Mouse (Mus musculus) ES-Bruce4 (cell line): ENCODE measurements at regions not wholly inside any gene's neighbourhood (a gene's known extent, or its start where the extent isn't known, plus 50 kb on each side); places are given as distances from the start of the nearest gene placed in this dataset.

ENCODE experiments used
- H3K27ac ChIP-seq: 2 replicates; pipeline ENCODE4 v1.5.1; 2012; ENCODE audit warnings: low read length, inconsistent platforms; ENCODE audit not compliant: insufficient read depth
- H3K27me3 ChIP-seq: 2 replicates; pipeline ENCODE4 v1.6.1; 2012; ENCODE audit warnings: mild to moderate bottlenecking, low read length, inconsistent platforms; ENCODE audit not compliant: control insufficient read depth, poor library complexity, insufficient read depth, severe bottlenecking
- H3K36me3 ChIP-seq: 2 replicates; pipeline ENCODE4 v1.6.1; 2012; ENCODE audit warnings: inconsistent platforms, mild to moderate bottlenecking, low read length, moderate library complexity; ENCODE audit not compliant: control insufficient read depth, poor library complexity, insufficient read depth, severe bottlenecking
- H3K4me1 ChIP-seq: one replicate; pipeline ENCODE4 v1.8.1; 2011; ENCODE audit warnings: low read length; ENCODE audit not compliant: control insufficient read depth, insufficient read depth
- H3K4me3 ChIP-seq: 2 replicates; pipeline ENCODE4 v1.5.1; 2011; ENCODE audit warnings: low read depth, mild to moderate bottlenecking, low read length
- H3K9ac ChIP-seq: 2 replicates; pipeline ENCODE4 v1.6.1; 2012; ENCODE audit warnings: low read depth, mild to moderate bottlenecking, inconsistent platforms; ENCODE audit not compliant: poor library complexity, severe bottlenecking
- H3K9me3 ChIP-seq: replicated peaks from 2 replicates; pipeline ENCODE4 v1.6.1; 2012; ENCODE audit warnings: mild to moderate bottlenecking, low read length, inconsistent platforms; ENCODE audit not compliant: control insufficient read depth, poor library complexity, insufficient read depth, severe bottlenecking
- CTCF ChIP-seq: IDR thresholded peaks from one replicate; pipeline ENCODE4 v1.8.1; 2011; ENCODE audit warnings: low read depth, low read length
- EP300 ChIP-seq: IDR thresholded peaks from 2 replicates; pipeline ENCODE4 v1.6.1; 2011; ENCODE audit warnings: low read depth, low read length; ENCODE audit not compliant: insufficient read depth
- POLR2A ChIP-seq: IDR thresholded peaks from one replicate; pipeline ENCODE4 v1.8.1; 2011; ENCODE audit warnings: low read length; ENCODE audit not compliant: insufficient read depth

DNA sequence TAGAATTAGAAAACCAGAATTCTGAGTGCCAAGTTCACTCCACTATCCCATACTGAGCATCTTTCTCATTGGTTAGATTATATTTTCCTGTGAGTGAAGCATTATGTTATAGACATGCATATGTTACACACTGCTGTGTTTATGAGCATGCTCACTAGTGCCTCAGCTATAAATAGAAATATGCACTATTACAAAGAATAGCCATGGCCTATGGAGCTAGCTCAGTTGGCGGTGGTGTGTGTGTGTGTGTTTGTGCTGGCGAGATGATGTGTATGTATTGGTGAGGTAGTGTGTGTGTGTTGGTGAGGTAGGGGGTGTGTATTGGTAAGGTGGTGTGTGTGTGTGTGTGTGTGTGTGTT lies 106.2 kb downstream of the Sec31a start:
- no peak overlapping the region for H3K4me3 ChIP-seq
- TF ChIP-seq CTCF, result no peak
- no peak for TF ChIP-seq POLR2A
- no peak for TF ChIP-seq EP300
- H3K27ac ChIP-seq, result no peak overlapping the region

GRCm38 (mm10) chr5:100309071-100309806 lies 106.8 kb downstream of the Sec31a start:
- Histone ChIP-seq H3K27me3 (no peaks in the 10 kb centered on the region), H3K4me3 (no peak overlapping the region), H3K36me3 (no peaks in the 10 kb centered on the region), H3K4me1 (no peaks in the 10 kb centered on the region), H3K9ac (no peak overlapping the region), H3K9me3 (no peaks in the 10 kb centered on the region), H3K27ac (no peak overlapping the region)
- TF ChIP-seq CTCF, result no peak
- no peak for TF ChIP-seq EP300
- TF ChIP-seq POLR2A, result no peak

More for the DNA sequence above, 106.2 kb downstream of the Sec31a start:
- no peaks in the 10 kb centered on the region for H3K36me3 ChIP-seq
- no peaks in the 10 kb centered on the region for H3K9me3 ChIP-seq
- no peak overlapping the region for H3K9ac ChIP-seq
- H3K27me3 ChIP-seq, result no peaks in the 10 kb centered on the region
- no peaks in the 10 kb centered on the region for H3K4me1 ChIP-seq

GRCm38 (mm10) chr5:100304403-100304802 lies 111.6 kb downstream of the Sec31a start:
- Histone ChIP-seq H3K9me3 (no peaks in the 10 kb centered on the region), H3K9ac (no peak overlapping the region), H3K36me3 (no peaks in the 10 kb centered on the region), H3K4me1 (no peaks in the 10 kb centered on the region), H3K27me3 (no peaks in the 10 kb centered on the region), H3K27ac (no peak overlapping the region), H3K4me3 (no peak overlapping the region)
- no peak for TF ChIP-seq EP300
- no peak for TF ChIP-seq POLR2A
- TF ChIP-seq CTCF, result no peak

DNA sequence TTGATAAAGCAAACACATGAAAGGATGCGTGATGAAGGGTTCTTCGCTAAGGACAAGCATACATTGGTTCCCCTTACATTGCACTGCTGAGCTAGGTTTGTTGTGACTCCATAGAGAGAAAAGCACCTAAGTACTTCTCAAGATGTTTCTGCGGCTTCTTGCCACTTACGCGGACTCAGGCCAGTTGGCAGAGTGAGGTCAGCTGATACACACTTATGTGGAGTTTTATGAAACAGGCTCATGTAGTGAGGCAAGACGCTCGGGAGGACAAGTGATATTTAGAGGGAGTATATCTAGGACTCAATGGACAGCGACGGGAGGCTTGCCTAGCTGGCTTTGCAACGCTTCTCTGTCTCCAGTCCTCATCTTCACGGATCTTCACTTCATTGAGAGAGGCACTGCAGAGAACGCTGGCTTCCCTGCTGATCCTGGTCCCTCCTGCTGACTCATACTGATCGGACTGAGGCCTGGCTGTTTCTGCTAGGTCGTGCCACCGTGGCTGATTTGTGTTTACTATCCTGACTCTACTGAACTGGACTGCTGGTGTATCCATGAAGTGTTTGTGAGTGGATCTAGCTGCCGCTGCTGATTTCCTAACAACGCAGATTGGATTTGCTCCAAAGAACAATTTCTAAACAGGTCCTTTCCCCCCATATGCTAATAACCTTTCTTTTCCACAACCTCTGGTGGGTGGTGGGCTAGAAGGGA lies 113.8 kb downstream of the Sec31a start:
- Histone ChIP-seq H3K4me1 (no peaks in the 10 kb centered on the region), H3K27me3 (no peaks in the 10 kb centered on the region)
- no peak for TF ChIP-seq POLR2A
- no peak for TF ChIP-seq EP300
- no peak for TF ChIP-seq CTCF

GRCm38 (mm10) chr5:100299141-100299540 lies 116.9 kb downstream of the Sec31a start:
- TF ChIP-seq CTCF (no peak), POLR2A (no peak), EP300 (no peak)
- Histone ChIP-seq H3K9me3 (no peaks in the 10 kb centered on the region), H3K9ac (no peak overlapping the region), H3K27me3 (no peaks in the 10 kb centered on the region; the same call in 1 of the 2 replicates), H3K4me3 (no peak overlapping the region), H3K27ac (no peak overlapping the region), H3K4me1 (no peaks in the 10 kb centered on the region), H3K36me3 (no peaks in the 10 kb centered on the region)

More for the DNA sequence above, 113.8 kb downstream of the Sec31a start:
- no peak overlapping the region for H3K9ac ChIP-seq
- no peak overlapping the region for H3K4me3 ChIP-seq
- H3K36me3 ChIP-seq, result no peaks in the 10 kb centered on the region
- H3K9me3 ChIP-seq, result no peaks in the 10 kb centered on the region
- H3K27ac ChIP-seq, result no peak overlapping the region

DNA sequence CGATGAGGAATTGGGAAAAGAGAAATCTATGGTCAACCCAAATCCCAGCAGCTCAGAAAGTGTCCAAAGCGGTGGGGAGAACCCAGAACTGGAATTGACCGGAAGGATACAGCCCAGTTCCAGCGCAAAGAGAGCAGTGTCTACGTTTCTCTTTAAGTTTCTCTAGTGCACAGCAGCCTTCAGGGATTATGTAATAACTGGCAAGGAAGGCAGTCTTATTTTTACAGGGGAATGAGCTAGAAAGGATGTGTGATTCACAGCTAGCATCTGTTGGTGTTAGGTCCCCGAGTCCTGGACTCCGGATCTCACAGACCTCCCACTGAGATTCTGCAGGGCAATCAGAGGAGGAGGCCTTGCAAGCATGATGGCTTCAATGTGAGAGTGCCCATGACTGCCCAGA lies 121.8 kb downstream of the Sec31a start:
- no peak overlapping the region for H3K27ac ChIP-seq
- H3K4me3 ChIP-seq, result no peak overlapping the region
- H3K9me3 ChIP-seq, result no peaks in the 10 kb centered on the region
- H3K27me3 ChIP-seq, result no peaks in the 10 kb centered on the region; the same call in 1 of the 2 replicates
- TF ChIP-seq CTCF (no peak), POLR2A (no peak), EP300 (no peak)
- H3K4me1 ChIP-seq, result no peaks in the 10 kb centered on the region
- no peak overlapping the region for H3K9ac ChIP-seq
- no peaks in the 10 kb centered on the region for H3K36me3 ChIP-seq
